Mouse (Mus musculus) frontal cortex, postnatal 25 days (tissue): ENCODE results near the gene Ly6g.
"Not testable (repeated sequence)": the region's sequence is repeated elsewhere in the genome, so short reads cannot be mapped to it uniquely, and the experiment has no call there.

Source experiments
- DNase-seq, 2 experiments: peaks; one replicate each; pipeline ENCODE4 v3.0.0; 2022; ENCODE audit warnings: low spot score in 2 of 2

The Ly6g gene

GRCm38 (mm10) chr15:75154940-75155339 is at the start of gene Ly6g:
TSS of gene Ly6g (plus strand) at chr15:75155240.
- DNase-seq: no peak

- DNase-seq: not testable (repeated sequence)
Measured at GRCm38 (mm10) chr15:75110424-75110823, 44.6 kb upstream of the Ly6g start.

- DNase-seq: not testable (repeated sequence)
Measured at GRCm38 (mm10) chr15:75111861-75112630, 43.0 kb upstream of the Ly6g start, which contains the start of gene Ly6c2. TSS of gene Ly6c2 (minus strand) at chr15:75111970.

GRCm38 (mm10) chr15:75116525-75116924 is 38.5 kb upstream of the Ly6g start:
- no peak for DNase-seq

- not testable (repeated sequence) for DNase-seq
Measured at GRCm38 (mm10) chr15:75117481-75117880, 37.6 kb upstream of the Ly6g start.

GRCm38 (mm10) chr15:75118742-75119141 is 36.3 kb upstream of the Ly6g start:
- not testable (repeated sequence) for DNase-seq

- DNase-seq: no peak
Measured at GRCm38 (mm10) chr15:75120066-75120465, 35.0 kb upstream of the Ly6g start.

- not testable (repeated sequence) for DNase-seq
Measured at GRCm38 (mm10) chr15:75132346-75132745, 22.7 kb upstream of the Ly6g start.

GRCm38 (mm10) chr15:75135090-75135783 is 19.8 kb upstream of the Ly6g start:
- not testable (repeated sequence) for DNase-seq

- DNase-seq: not testable (repeated sequence)
Measured at GRCm38 (mm10) chr15:75137739-75138138, 17.3 kb upstream of the Ly6g start.

GRCm38 (mm10) chr15:75141812-75142360 is 13.2 kb upstream of the Ly6g start:
- not testable (repeated sequence) for DNase-seq

- no peak for DNase-seq
Measured at GRCm38 (mm10) chr15:75143735-75144134, 11.3 kb upstream of the Ly6g start.

GRCm38 (mm10) chr15:75153087-75153486 is 2.0 kb upstream of the Ly6g start:
- DNase-seq: no peak

- DNase-seq: no peak
Measured at GRCm38 (mm10) chr15:75157646-75158045, 2.6 kb downstream of the Ly6g start.

- DNase-seq: peak in 1 of 2 experiments; percentile 5
Measured at GRCm38 (mm10) chr15:75175506-75175905, 20.5 kb downstream of the Ly6g start.

GRCm38 (mm10) chr15:75186291-75186690 is 31.3 kb downstream of the Ly6g start:
- no peak for DNase-seq

- no peak for DNase-seq
Measured at GRCm38 (mm10) chr15:75189116-75189515, 34.1 kb downstream of the Ly6g start.

GRCm38 (mm10) chr15:75190560-75190959 is 35.5 kb downstream of the Ly6g start:
- not testable (repeated sequence) for DNase-seq
